In the genomic region with DNA sequence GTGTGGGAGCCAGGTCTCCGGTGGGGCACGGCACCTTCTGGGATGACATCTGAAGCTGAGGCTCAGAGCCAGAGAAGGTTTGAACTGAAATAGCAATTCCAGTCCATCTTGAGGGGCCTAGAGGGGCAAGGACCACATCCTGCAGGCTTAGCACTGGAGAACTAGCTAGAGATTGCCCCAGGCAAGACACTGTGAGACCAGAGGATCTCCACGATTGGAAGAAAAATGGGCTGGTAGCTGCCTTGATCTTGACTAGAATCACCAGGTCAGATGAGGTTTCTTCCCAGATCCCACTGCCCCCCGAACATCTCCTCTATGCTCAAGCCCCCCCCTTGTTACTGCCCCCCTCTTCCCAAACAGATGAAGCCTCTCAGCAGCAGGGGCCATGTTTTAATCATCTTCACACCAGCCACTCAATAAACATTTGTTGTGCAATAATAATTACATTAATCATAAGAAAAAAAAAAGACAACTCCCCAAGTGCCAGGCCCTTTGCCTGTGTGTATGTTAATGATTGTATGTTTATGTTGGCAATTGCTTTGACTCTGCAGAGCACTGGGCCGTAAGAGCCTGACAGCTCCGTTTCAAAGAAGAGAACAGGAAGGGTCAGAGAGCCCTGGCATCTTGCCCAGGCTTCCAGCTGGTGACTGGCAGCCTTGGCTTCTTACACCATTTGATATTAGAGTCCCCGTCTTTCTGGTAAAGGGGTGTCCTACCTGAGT, we compare ENCODE assay signal across 9 mouse cellular contexts.
DNase-seq lines count a peak whose midpoint lies in the region; ATAC-seq lines count a peak whose summit lies in the region.
"Had no signal": no experiment of that assay in that cellular context is flagged by ENCODE, and none has a peak within 500 bp of the region (broad histone marks: within the 10 kb centered on the region; RNA-seq: fewer than 3 reads in every experiment).

No protein-coding gene starts in this region.

- no peak overlapping the region for H3K9ac ChIP-seq in forebrain, embryonic 13.5 days
- H3K9ac ChIP-seq in forebrain, embryonic 11.5 days (ENCODE audit: low read length): no peak overlapping the region
- no peak overlapping the region for H3K9ac ChIP-seq in heart, embryonic 15.5 days
- no peak overlapping the region for H3K9ac ChIP-seq in liver, embryonic 11.5 days (ENCODE audit: low read depth, low read length)
- H3K9ac ChIP-seq: liver, embryonic 14.5 days had no signal

- DNase-seq in forebrain, embryonic 11.5 days (ENCODE audit: low spot score): no peak
- DNase-seq in 3T3-L1 (ENCODE audit: low read depth, low spot score): peak; percentile 80
- peak; percentile 88 to 92 for DNase-seq in kidney, postnatal 4 days
- no peak for DNase-seq in frontal cortex, adult 2 months (ENCODE audit: extremely low spot score in 1 of 2, low spot score in 1 of 2)
- DNase-seq in liver, embryonic 11.5 days (ENCODE audit: low spot score): no peak
- no peak for DNase-seq in left cerebral cortex, adult 9 months (ENCODE audit: low spot score in 2 of 2)

- no peaks in the 10 kb centered on the region for H3K36me3 ChIP-seq in forebrain, embryonic 13.5 days (ENCODE audit: poor library complexity, severe bottlenecking)
- no peaks in the 10 kb centered on the region for H3K36me3 ChIP-seq in forebrain, embryonic 11.5 days (ENCODE audit: control insufficient read depth, insufficient read depth, low read length)
- H3K36me3 ChIP-seq in heart, embryonic 15.5 days: no peaks in the 10 kb centered on the region
- H3K36me3 ChIP-seq in liver, embryonic 11.5 days (ENCODE audit: control insufficient read depth, insufficient read depth, low read length): no peaks in the 10 kb centered on the region

- WGBS in forebrain, embryonic 13.5 days: 38% methylated on average over 7 of the region's 7 CpGs
- WGBS in forebrain, embryonic 11.5 days: 69% methylated on average over 7 of the region's 7 CpGs
- WGBS in heart, embryonic 15.5 days: 41% methylated on average over 7 of the region's 7 CpGs
- 60% methylated on average over 7 of the region's 7 CpGs for WGBS in liver, embryonic 11.5 days

- H3K4me3 ChIP-seq in forebrain, embryonic 13.5 days: no peak overlapping the region
- no peak overlapping the region for H3K4me3 ChIP-seq in forebrain, embryonic 11.5 days (ENCODE audit: low read depth, low read length)
- H3K4me3 ChIP-seq in heart, embryonic 15.5 days: no peak overlapping the region
- no peak overlapping the region for H3K4me3 ChIP-seq in liver, embryonic 11.5 days (ENCODE audit: low read depth, low read length)

- H3K4me1 ChIP-seq in forebrain, embryonic 13.5 days: peaks cover 30% of the 10 kb centered on the region
- H3K4me1 ChIP-seq in forebrain, embryonic 11.5 days (replicated peaks; ENCODE audit: control insufficient read depth, insufficient read depth, low read length): peaks cover 2% of the 10 kb centered on the region
- H3K4me1 ChIP-seq in heart, embryonic 15.5 days (replicated peaks): peaks cover 33% of the 10 kb centered on the region
- no peaks in the 10 kb centered on the region for H3K4me1 ChIP-seq in liver, embryonic 11.5 days (replicated peaks; ENCODE audit: control insufficient read depth, insufficient read depth, low read length)

- peak; percentile 74; the same call in 1 of the 2 replicates for ATAC-seq in forebrain, embryonic 13.5 days
- ATAC-seq in forebrain, embryonic 11.5 days (replicated peaks; ENCODE audit: low FRiP score): no peak
- no peak for ATAC-seq in heart, embryonic 15.5 days (replicated peaks; ENCODE audit: insufficient number of reproducible peaks, insufficient read depth, low FRiP score, low read depth)
- ATAC-seq in liver, embryonic 11.5 days (replicated peaks; ENCODE audit: low FRiP score): no peak

- H3K27ac ChIP-seq in forebrain, embryonic 13.5 days: no peak overlapping the region
- no peak overlapping the region for H3K27ac ChIP-seq in forebrain, embryonic 11.5 days (ENCODE audit: low read depth, low read length)
- peak overlapping the region; percentile 39; the same call in 1 of the 2 replicates for H3K27ac ChIP-seq in heart, embryonic 15.5 days
- no peak overlapping the region for H3K27ac ChIP-seq in liver, embryonic 11.5 days (ENCODE audit: low read depth, low read length)
- H3K27ac ChIP-seq: liver, embryonic 14.5 days had no signal

- peaks cover 71% of the 10 kb centered on the region for H3K27me3 ChIP-seq in forebrain, embryonic 13.5 days
- peaks cover 15% of the 10 kb centered on the region for H3K27me3 ChIP-seq in forebrain, embryonic 11.5 days (ENCODE audit: control insufficient read depth, insufficient read depth, low read length)
- no peaks in the 10 kb centered on the region for H3K27me3 ChIP-seq in heart, embryonic 15.5 days
- no peaks in the 10 kb centered on the region for H3K27me3 ChIP-seq in liver, embryonic 11.5 days (replicated peaks; ENCODE audit: control insufficient read depth, insufficient read depth, low read length)

- no peak overlapping the region for H3K4me2 ChIP-seq in forebrain, embryonic 13.5 days
- no peak overlapping the region for H3K4me2 ChIP-seq in forebrain, embryonic 11.5 days (ENCODE audit: low read depth, low read length, severe bottlenecking)
- no peak overlapping the region for H3K4me2 ChIP-seq in heart, embryonic 15.5 days
- H3K4me2 ChIP-seq in liver, embryonic 11.5 days: no peak overlapping the region

- no peaks in the 10 kb centered on the region for H3K9me3 ChIP-seq in forebrain, embryonic 13.5 days (replicated peaks)
- H3K9me3 ChIP-seq in forebrain, embryonic 11.5 days (ENCODE audit: control insufficient read depth, low read length): no peaks in the 10 kb centered on the region
- no peaks in the 10 kb centered on the region for H3K9me3 ChIP-seq in heart, embryonic 15.5 days (replicated peaks)
- H3K9me3 ChIP-seq in liver, embryonic 11.5 days (ENCODE audit: control insufficient read depth, low read length): no peaks in the 10 kb centered on the region

Comparison
In these comparisons a context has a peak if more than half of its experiments do, and no peak if none do; other contexts are left out.
1. DNase-seq: peak in 3T3-L1 (single experiment) and kidney, postnatal 4 days (2 of 2); none in forebrain, embryonic 11.5 days (single experiment), frontal cortex, adult 2 months (0 of 2), liver, embryonic 11.5 days (single experiment) and left cerebral cortex, adult 9 months (0 of 2).